Mouse (Mus musculus) right cerebral cortex, postnatal 14 days (tissue): ENCODE data around the gene St6galnac5.

Source experiments
- DNase-seq: peaks from one replicate; pipeline ENCODE4 v3.0.0; 2022

St6galnac5 gene

DNA sequence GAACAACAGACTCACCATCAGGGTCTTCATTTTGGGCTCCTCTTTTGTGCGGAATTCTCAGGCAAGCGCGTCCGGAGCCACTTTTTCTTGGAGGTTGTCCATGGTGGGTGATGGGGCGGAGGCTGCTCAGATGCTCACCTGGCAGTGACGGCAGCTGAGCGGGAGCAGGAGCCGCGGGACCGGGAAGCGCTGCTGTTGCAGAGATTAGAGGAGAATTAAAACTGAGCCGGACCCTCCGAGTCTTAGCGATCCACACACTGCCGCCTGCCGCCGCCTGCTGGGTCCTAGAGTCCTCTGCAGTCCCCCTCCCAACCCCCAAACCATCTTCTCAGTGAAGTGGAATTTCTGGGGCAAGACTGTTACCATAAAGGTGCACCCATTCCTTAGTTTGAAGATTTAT lies at the start of gene St6galnac5:
Gene St6galnac5 (minus strand): TSS at position 259 of the 400 bp plus-strand sequence.
- peak; percentile 44 for DNase-seq

- DNase-seq: no peak
These were observed 48.7 kb upstream of the St6galnac5 start for GRCm38 (mm10) chr3:153030756-153031155.

GRCm38 (mm10) chr3:153024016-153024415 lies 42.0 kb upstream of the St6galnac5 start:
- no peak for DNase-seq

GRCm38 (mm10) chr3:153018051-153018450 lies 36.0 kb upstream of the St6galnac5 start:
- no peak for DNase-seq

DNA sequence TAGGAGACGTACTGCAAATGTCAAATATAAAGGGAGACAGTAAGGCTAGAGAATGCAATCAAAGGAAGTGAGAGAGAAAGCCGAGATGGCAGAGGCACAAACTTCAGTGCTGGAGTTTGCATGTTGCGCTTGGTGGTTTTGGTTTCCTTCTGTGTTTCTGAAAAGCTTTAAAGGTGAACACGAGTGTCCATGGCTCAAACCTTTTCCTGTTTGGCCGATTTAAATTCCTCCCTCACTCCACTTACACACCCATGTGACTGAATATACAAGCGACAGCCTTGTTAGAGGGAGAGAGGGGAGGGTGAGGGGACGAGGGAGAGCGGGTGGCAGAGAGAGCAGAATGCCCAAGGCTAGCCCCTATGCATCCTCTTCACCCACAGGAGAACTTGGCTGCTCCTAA lies 34.3 kb upstream of the St6galnac5 start:
- no peak for DNase-seq

GRCm38 (mm10) chr3:153006893-153007292 lies 24.8 kb upstream of the St6galnac5 start:
- no peak for DNase-seq

- DNase-seq: no peak
These were observed 16.9 kb upstream of the St6galnac5 start for GRCm38 (mm10) chr3:152998901-152999300.

GRCm38 (mm10) chr3:152998106-152998505 lies 16.1 kb upstream of the St6galnac5 start:
- DNase-seq: no peak

- DNase-seq: no peak
These were observed 11.6 kb upstream of the St6galnac5 start for GRCm38 (mm10) chr3:152993608-152994007.

- DNase-seq: no peak
These were observed 8.7 kb upstream of the St6galnac5 start for GRCm38 (mm10) chr3:152990787-152991186.

DNA sequence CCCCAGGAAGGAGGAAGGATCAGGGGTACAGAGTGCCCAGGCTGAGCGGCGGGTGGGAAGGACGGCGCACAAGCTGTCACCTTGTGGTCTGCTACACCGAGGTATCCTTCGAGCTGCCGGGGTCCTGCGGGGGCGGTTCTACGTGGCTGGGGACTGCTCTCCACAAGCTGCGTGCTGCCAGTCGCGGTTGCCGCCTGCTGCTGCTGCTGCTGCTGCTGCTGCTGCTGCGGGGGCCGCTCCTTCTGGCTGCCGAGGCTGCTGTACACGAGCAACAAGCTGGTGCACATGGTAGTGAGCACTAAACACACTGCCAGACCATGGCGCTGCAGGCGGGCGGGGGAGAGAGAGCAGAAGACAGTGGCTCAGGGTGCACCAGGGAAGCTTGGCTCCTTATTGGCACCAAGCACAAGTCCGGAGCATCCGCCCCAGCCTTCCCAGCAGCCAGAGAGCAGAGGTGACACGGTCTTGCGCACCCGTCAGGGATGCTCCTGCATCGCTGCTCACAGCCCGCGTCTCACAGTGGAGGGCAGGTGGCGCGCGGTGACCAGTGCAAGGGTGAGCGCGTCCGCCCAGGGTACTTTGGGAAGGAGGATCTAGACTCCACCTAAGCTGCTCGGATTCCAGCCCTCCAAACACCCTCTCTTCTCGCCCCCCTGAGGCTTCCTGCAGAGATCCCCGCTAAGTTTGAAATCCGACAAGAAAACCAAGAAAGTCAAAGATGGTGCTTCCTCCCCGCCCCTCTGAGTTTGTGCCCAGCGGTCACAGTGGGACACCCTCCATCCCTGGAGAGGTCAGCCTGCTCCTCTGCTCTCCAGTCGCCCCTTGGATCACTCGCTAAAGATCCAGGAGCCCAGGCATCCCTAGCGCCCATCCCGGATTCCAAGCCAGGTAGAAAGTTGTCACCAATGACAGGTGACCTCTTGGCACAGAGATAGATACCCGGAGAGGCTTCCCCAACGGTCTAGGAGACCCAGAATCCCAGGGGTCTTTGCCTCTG lies 770 bp downstream of the St6galnac5 start:
- peak; percentile 56 for DNase-seq

DNA sequence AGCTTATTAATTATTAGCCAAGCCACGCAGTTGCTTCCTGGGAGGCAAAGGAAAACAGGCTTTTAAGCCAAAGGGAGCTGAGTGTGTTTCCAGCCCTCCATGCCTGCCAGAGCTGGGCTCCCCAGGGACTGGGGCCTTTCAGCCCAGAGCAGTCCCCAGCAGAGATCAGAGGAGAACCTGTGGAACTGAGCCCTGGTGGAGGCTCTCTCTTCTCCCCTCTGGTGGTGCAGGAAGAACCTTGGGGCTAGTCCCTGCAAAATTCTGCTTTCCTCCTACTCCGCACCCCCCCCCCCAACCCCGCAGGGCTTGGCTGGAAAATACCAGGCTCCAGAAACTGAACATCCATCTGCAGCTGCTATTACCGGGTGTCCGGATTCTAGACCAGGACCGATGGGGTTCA lies 1.6 kb downstream of the St6galnac5 start:
- peak; percentile 8 for DNase-seq

GRCm38 (mm10) chr3:152979481-152980092 lies 2.5 kb downstream of the St6galnac5 start:
- no peak for DNase-seq

- DNase-seq: peak; percentile 16
These were observed 10.7 kb downstream of the St6galnac5 start for GRCm38 (mm10) chr3:152971373-152971772.

DNA sequence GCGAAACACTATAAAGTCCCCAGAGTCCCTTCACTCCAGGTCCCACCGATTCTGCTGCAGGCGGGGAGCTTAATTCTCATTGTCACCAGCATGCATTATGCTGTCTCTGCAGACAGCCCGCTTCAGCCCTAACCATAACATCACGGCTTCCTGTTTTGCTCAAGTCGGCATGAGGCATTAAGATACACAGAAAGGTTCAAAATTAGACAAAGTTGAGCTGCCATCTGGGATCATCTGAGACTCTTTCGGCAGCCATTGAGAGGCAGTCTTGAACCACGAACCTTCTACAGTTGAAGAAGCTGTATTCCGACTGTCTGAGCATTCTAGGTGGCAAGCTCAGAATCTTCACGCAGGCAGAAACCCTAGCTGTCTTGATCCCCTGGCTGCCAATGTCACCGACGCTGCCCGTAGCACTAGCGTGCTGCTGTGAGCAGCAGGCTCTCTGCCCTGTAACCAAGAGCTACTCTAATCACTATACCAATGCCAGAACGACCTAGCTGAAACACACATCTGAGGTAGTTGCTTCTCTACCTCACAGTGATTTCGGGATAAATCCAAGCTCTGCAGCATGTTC lies 12.2 kb downstream of the St6galnac5 start:
- DNase-seq: no peak

DNA sequence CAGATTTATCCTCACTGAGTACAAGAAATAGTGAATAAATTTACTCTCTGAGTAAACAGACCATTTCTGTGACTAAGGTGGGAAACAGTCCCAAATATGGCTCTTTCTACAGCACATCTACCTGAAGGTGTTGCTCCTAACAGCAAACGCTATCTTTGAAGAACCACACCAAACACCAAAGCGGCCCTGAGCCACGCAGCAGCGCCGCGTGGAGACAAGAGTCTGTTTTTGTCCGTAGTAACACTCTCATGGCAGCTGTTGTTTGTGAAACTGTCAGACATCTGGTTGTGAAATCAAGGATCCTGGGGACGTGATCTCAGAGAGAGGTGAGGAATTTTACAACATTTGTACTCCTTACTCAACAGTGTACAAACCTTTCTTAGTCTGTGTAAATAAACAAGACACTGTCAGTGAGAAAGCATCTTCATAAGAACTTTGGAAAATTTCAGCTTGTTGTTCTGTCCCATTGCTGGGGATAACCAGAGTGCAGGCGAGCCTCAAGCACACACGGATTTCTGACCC lies 20.1 kb downstream of the St6galnac5 start:
- DNase-seq: no peak

GRCm38 (mm10) chr3:152958358-152959150 lies 23.5 kb downstream of the St6galnac5 start:
- DNase-seq: peak; percentile 65

GRCm38 (mm10) chr3:152956771-152957170 lies 25.3 kb downstream of the St6galnac5 start:
- no peak for DNase-seq

GRCm38 (mm10) chr3:152956038-152956437 lies 26.0 kb downstream of the St6galnac5 start:
- DNase-seq: no peak

- DNase-seq: no peak
These were observed 30.2 kb downstream of the St6galnac5 start for GRCm38 (mm10) chr3:152951634-152952545.

GRCm38 (mm10) chr3:152950914-152951313 lies 31.1 kb downstream of the St6galnac5 start:
- no peak for DNase-seq
